Mouse (Mus musculus) brain, embryonic 14.5 days (tissue): Measurements from ENCODE around the gene Klhdc8a.

Experiments
- CTCF ChIP-seq: fragments of 200-500 bp; IDR thresholded peaks from 2 replicates; pipeline ENCODE4 v1.5.1; 2012; ENCODE audit warnings: inconsistent platforms, mild to moderate bottlenecking, moderate library complexity, borderline replicate concordance; ENCODE audit not compliant: insufficient read depth, insufficient read length; ENCODE audit errors: extremely low read depth
- POLR2A ChIP-seq: fragments of 200-500 bp; IDR thresholded peaks from 2 replicates; pipeline ENCODE4 v1.6.1; 2012; ENCODE audit warnings: mild to moderate bottlenecking, inconsistent platforms, borderline replicate concordance; ENCODE audit not compliant: poor library complexity, insufficient read depth, insufficient read length, severe bottlenecking; ENCODE audit errors: extremely low read depth

- TF ChIP-seq CTCF, result no peak
- TF ChIP-seq POLR2A, result no peak
These were observed 11.7 kb upstream of the Klhdc8a start for GRCm38 (mm10) chr1:132286735-132287134.
